Mouse (Mus musculus) 3134 (cell line): ENCODE measurements around the gene Kcnk1.

ENCODE experiments used
- DNase-seq: peaks from one replicate; pipeline ENCODE4 v3.0.0-alpha.2; 2011; ENCODE audit warnings: low spot score; ENCODE audit not compliant: insufficient read length; ENCODE audit errors: extremely low read depth

Kcnk1 gene

GRCm38 (mm10) chr8:126036340-126036739 lies 41.4 kb downstream of the Kcnk1 start:
- no peak for DNase-seq

GRCm38 (mm10) chr8:126045751-126046150 lies 50.8 kb downstream of the Kcnk1 start:
- no peak for DNase-seq

GRCm38 (mm10) chr8:126053911-126054310 lies 58.9 kb downstream of the Kcnk1 start:
- DNase-seq: no peak

GRCm38 (mm10) chr8:126058876-126059275 lies 63.9 kb downstream of the Kcnk1 start:
- no peak for DNase-seq

GRCm38 (mm10) chr8:126062844-126063243 lies 67.9 kb downstream of the Kcnk1 start:
- no peak for DNase-seq

- DNase-seq: no peak
Measured at GRCm38 (mm10) chr8:126063832-126064409, 69.0 kb downstream of the Kcnk1 start.

- DNase-seq: no peak
Measured at GRCm38 (mm10) chr8:126064587-126065145, 69.7 kb downstream of the Kcnk1 start.

GRCm38 (mm10) chr8:126067306-126067705 lies 72.3 kb downstream of the Kcnk1 start:
- DNase-seq: no peak

- no peak for DNase-seq
Measured at GRCm38 (mm10) chr8:126068136-126068535, 73.2 kb downstream of the Kcnk1 start.

GRCm38 (mm10) chr8:126072678-126073077 lies 77.7 kb downstream of the Kcnk1 start:
- DNase-seq: no peak

- no peak for DNase-seq
Measured at GRCm38 (mm10) chr8:126073141-126073740, 78.3 kb downstream of the Kcnk1 start.

GRCm38 (mm10) chr8:126074111-126074510 lies 79.1 kb downstream of the Kcnk1 start:
- no peak for DNase-seq

GRCm38 (mm10) chr8:126075400-126075799 lies 80.4 kb downstream of the Kcnk1 start:
- DNase-seq: no peak
